Mouse (Mus musculus): Measurements from ENCODE around the gene Ist1.

GRCm38 (mm10) chr8:109734018-109734417 lies 41.0 kb upstream of the Ist1 start:
- TF ChIP-seq EP300 (IDR thresholded peaks at IDR 0.05; ENCODE audit: low read depth) = no peak
- no peak for TF ChIP-seq CTCF (IDR thresholded peaks at IDR 0.05; ENCODE audit: low read depth)

All from liver, postnatal 0 days (tissue).